In the genomic region with DNA sequence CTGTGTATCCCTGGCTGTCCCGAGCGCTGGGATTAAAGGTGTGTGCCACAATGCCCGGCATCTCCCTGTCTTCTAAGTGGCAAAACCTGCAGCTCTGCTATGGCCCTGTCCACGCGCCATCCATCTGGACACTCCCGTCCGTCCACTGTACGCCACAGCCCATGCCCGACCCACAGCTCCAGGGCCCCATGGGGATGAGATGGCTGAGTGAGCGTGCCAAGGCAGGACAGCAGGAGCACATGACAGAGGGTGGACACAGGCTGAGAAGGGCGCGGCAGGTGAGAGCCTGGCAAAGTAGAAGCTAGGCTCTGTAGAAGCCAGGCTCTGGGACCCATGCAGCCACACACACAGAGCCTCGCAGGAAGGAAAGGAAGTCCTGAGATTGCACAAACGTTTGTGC, we compare ENCODE assay signal across 21 mouse cellular contexts. TPM values are rescaled to one million over a fixed set of nuclear protein-coding genes. Genes with fewer than 3 reads are reported as not detected.
DNase-seq lines count a peak whose midpoint lies in the region; TF ChIP-seq lines count a peak whose summit lies in the region.
"Had no signal": no experiment of that assay in that cellular context is flagged by ENCODE, and none has a peak within 500 bp of the region (broad histone marks: within the 10 kb centered on the region; RNA-seq: fewer than 3 reads in every experiment).

No protein-coding gene starts in this region.

- no peak for TF ChIP-seq CTCF in E14TG2a.4 (conservative IDR thresholded peaks at IDR 0.05; ENCODE audit: low read length)
- no peak for TF ChIP-seq CTCF in lung, adult 2 months (IDR thresholded peaks at IDR 0.05; ENCODE audit: insufficient read depth, low read length)

- H3K27me3 ChIP-seq in E14TG2a.4 (ENCODE audit: insufficient read depth, low read length), result no peaks in the 10 kb centered on the region
- H3K27me3 ChIP-seq: embryonic facial prominence, embryonic 15.5 days had no signal

- peak; percentile 52 to 61 for DNase-seq in cerebellum, adult 18-20 months
- no peak for DNase-seq in cerebellum, postnatal 14 days
- DNase-seq in brain, adult 2 months (ENCODE audit: low read depth, low spot score), result peak; percentile 64
- DNase-seq in cerebellum, postnatal 25 days, result peak; percentile 59 to 70
- no peak for DNase-seq in lung, adult 2 months
- no peak for DNase-seq in adrenal gland, postnatal 4 days (ENCODE audit: low spot score in 2 of 2)
- DNase-seq: adrenal gland, adult 8-10 months; adrenal gland, postnatal 36 days; gastrocnemius, adult 2 months; gastrocnemius, postnatal 25 days; heart, adult 11 months; heart, postnatal 10 days; heart, postnatal 4 days; kidney, adult 11 months; kidney, adult 9 months had no signal

- H3K9me3 ChIP-seq in E14TG2a.4 (ENCODE audit: low read length), result no peaks in the 10 kb centered on the region
- H3K9me3 ChIP-seq: embryonic facial prominence, embryonic 15.5 days; forebrain, embryonic 10.5 days; heart, embryonic 10.5 days; hindbrain, embryonic 12.5 days had no signal

- peaks cover 73% of the 10 kb centered on the region for H3K36me3 ChIP-seq in E14TG2a.4 (ENCODE audit: insufficient read depth, low read length)
- H3K36me3 ChIP-seq: embryonic facial prominence, embryonic 15.5 days; heart, embryonic 10.5 days had no signal

- peaks cover 69% of the 10 kb centered on the region for H3K4me1 ChIP-seq in E14TG2a.4 (replicated peaks; ENCODE audit: low read depth, low read length)
- no peaks in the 10 kb centered on the region for H3K4me1 ChIP-seq in lung, adult 2 months (ENCODE audit: control insufficient read depth, insufficient read depth, low read length)

- WGBS in lung, adult 2 months, result 76% methylated on average over 14 of the region's 14 CpGs

- H3K4me3 ChIP-seq in E14TG2a.4 (replicated peaks; ENCODE audit: low read length), result peak overlapping the region; percentile 37; the same call in 1 of the 2 replicates
- no peak overlapping the region for H3K4me3 ChIP-seq in lung, adult 2 months (replicated peaks; ENCODE audit: extremely low read depth, low read depth, low read length)
- H3K4me3 ChIP-seq: embryonic facial prominence, embryonic 15.5 days; erythroblast, embryonic 14.5 days; forebrain, embryonic 10.5 days; gastrocnemius, adult 2 months; heart, embryonic 10.5 days; hindbrain, embryonic 12.5 days had no signal

- no peak for TF ChIP-seq POLR2A in lung, adult 2 months (IDR thresholded peaks at IDR 0.05; ENCODE audit: borderline replicate concordance, extremely low read depth, low read depth, low read length)

RNA-seq across cellular contexts. Expression of gene Pip4k2c, which starts 20.4 kb away (rescaled TPM):
- 36.6 and 45.7 TPM in 2 replicates for polyA plus RNA-seq in lung, adult 2 months (2012; rRNA removed)
- 10 to 100 TPM; 37.5 to 39.8 TPM for total RNA-seq in adrenal gland, postnatal 4 days (2021)

RNA-seq across cellular contexts. Expression of gene Kif5a, which starts 31.4 kb away (rescaled TPM):
- polyA plus RNA-seq in lung, adult 2 months (2012; rRNA removed), result 1.3 TPM in 2 replicates
- 10 to 100 TPM; 23.5 to 28.4 TPM for total RNA-seq in adrenal gland, postnatal 4 days (2021)

RNA-seq across cellular contexts. Expression of gene Dctn2, which starts 34.4 kb away (rescaled TPM):
- polyA plus RNA-seq in lung, adult 2 months (2012; rRNA removed), result 149 and 178 TPM in 2 replicates
- 100 to 1,000 TPM; 191 to 198 TPM for total RNA-seq in adrenal gland, postnatal 4 days (2021)

RNA-seq across cellular contexts. Expression of gene Dtx3, which starts 36.2 kb away (rescaled TPM):
- 134 and 157 TPM in 2 replicates for polyA plus RNA-seq in lung, adult 2 months (2012; rRNA removed)
- 100 to 1,000 TPM; 111 to 126 TPM for total RNA-seq in adrenal gland, postnatal 4 days (2021)

RNA-seq across cellular contexts. Expression of gene Arhgef25, which starts 41.9 kb away (rescaled TPM):
- polyA plus RNA-seq in lung, adult 2 months (2012; rRNA removed), result 29.1 and 36.7 TPM in 2 replicates
- total RNA-seq in adrenal gland, postnatal 4 days (2021), result 10 to 100 TPM; 34.7 to 45.3 TPM

Comparison
In these comparisons a context has a peak if more than half of its experiments do, and no peak if none do; other contexts are left out.
1. DNase-seq: peak in cerebellum, adult 18-20 months (2 of 2), brain, adult 2 months (single experiment) and cerebellum, postnatal 25 days (2 of 2); none in cerebellum, postnatal 14 days (0 of 2), lung, adult 2 months (single experiment) and adrenal gland, postnatal 4 days (0 of 2).